Mouse (Mus musculus) adrenal gland, postnatal 10 days (tissue): ENCODE measurements around the gene Nlgn1. TPM values are rescaled to one million over a fixed set of nuclear protein-coding genes. Genes with fewer than 3 reads are reported as not detected.

ENCODE experiments used
- DNase-seq: peaks from one replicate; pipeline ENCODE4 v3.0.0; 2021; ENCODE audit warnings: mixed read lengths
- total RNA-seq, 2 experiments: library from RNA; stranded (reverse); gene quantifications; 2 replicates each; pipeline ENCODE4 v1.2.3; 2021

Nlgn1 gene
- total RNA-seq, 2 experiments from 2014 or later = 1.3 to 1.9 TPM

DNA sequence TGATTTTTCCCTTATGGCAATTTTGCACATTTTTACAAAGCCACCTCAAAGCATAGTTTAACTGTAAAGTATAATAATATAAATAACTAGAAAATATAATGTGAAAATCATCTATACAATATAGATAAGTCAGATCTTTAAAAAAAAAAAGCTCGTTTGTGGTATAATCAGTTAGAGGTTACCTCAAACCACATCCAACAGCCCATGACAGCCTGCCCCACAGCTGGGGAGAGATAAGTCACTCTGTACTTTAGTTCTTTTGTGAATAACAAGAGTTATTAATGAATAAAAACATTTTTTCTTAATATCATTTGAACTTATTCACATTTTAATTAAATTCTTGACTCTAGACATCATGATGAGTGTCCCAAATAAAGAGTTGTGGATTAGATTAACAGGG is 130.8 kb downstream of the Nlgn1 start:
- no peak for DNase-seq

DNA sequence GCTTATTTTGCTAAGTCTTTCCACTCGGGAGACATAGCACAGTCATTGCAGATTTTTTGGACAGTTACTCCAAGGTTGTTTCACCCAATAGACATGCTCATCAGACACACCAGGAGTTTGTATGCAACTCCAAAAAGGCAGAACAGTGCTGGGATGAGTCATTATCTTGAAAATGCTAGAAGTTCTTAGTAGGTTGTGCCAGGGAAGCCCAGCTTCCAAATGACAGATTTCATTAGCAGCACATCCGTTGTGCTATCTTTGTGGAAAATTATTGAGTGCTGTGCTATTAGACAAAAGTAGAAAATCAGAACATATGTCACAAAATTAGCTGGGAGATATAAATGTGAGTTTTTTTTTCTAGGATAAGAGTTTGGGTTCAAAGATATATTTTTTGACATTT is 137.3 kb downstream of the Nlgn1 start:
- DNase-seq = no peak

DNA sequence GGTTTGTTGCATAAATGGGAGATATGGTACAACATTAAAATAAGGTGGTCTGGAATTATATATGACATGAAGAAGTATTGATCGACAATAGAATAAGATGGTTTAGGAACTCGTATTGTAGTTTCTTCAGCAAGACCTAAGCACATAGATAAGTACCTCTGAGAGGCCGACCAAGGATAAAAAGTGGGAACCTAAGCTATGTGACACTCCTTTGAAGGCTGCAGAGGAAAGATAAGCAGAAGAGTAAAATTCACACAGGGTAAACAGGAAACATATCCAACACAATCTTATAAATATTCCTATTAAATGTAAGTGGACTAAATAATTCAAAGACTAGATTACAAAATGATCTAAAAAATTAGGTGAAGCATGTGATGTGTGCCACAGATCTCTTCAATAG is 151.2 kb downstream of the Nlgn1 start:
- no peak for DNase-seq

DNA sequence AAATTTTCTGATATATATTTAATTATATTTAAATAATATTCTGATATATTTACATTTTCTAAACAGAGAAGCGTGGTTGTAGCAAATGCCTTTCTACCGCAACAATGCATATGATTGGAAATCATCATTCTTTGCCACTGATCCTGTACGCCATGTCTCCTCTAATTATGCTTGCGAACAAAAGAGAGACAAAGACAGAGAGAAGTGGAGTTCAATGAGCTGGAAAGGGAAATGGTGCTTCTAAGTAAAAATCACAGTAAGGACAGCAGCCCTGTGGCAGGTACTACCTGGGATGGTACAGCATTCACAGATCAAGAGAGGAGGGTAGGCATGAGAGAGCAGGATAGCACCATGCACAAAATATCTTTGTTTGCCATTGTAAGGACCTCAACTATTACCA is 156.9 kb downstream of the Nlgn1 start:
- DNase-seq = no peak

DNA sequence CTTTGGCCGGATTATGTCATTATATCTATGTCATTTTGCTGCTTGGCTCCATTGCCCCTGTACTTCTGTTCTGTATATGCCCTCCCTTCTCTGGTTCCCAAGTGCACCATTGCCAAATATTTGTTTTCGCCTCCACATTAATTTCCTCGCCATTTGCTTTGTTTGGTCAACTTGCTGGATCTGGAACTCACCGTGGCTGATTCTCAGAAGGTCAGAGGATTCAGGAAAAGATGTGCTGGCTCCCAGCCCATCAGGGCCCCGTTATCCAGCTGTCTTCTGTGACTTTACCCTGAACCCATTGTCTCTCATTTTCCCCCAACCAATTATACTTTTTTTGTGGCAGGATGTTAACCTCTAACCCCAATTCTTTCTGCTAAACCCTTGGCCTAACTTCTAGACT is 158.0 kb downstream of the Nlgn1 start:
- no peak for DNase-seq

DNA sequence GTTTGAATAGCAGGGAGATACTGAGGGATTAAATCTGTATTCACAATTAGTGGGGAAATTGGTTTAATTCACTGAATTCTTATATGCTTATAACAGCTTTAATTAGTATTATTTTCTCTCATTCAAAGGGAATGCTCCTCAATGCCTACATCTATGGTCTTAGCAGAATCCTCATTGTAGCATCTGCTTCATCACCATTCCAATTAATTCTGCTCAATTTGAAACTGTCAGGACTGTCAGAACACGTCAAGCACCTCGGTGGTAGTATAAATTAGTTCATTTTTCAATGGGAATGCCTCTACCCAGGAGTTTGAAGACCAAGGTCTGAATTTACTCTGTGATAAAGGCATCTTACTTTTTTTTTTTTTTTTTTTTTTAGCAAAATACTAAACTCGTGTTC is 158.6 kb downstream of the Nlgn1 start:
- DNase-seq = no peak

DNA sequence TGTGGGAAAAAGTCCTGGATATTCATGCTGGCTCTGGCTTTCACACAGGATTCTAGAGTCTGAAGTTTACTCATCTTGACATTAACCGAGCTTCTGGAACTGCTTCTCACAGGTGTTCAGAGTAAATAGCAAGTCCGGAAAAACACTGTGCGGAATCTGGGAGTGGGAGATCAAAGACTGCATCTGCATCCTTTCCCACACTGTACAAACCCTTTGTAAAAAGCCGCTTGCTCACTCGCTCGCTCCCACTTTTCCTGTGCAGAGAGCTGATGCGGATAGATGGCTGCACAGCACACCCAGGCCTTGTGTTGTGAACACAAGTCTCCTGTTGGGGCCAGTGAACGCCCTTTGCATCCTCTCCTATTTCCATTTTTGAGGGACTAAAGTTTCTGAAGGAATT is 165.5 kb downstream of the Nlgn1 start:
- no peak for DNase-seq

DNA sequence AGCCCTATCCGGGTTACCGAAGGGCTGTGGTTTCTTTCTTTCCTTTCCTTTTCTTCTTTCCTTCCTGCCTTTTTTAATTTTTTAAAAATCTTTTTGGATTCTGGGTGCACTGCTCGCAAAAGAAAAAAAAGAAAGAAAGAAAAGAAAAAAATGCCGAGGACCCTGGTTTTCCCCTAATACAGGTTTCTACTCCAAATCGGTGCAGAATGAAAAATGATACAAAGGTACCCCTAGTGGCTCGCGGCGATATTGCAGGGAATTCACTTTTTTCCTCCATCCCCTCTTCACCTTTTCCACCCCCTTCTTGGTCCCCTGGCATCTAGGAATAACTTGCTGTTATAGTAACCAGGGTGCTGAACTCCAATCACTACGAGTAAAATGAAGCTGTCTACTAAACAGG is 178.5 kb downstream of the Nlgn1 start:
- DNase-seq = peak; percentile 59

DNA sequence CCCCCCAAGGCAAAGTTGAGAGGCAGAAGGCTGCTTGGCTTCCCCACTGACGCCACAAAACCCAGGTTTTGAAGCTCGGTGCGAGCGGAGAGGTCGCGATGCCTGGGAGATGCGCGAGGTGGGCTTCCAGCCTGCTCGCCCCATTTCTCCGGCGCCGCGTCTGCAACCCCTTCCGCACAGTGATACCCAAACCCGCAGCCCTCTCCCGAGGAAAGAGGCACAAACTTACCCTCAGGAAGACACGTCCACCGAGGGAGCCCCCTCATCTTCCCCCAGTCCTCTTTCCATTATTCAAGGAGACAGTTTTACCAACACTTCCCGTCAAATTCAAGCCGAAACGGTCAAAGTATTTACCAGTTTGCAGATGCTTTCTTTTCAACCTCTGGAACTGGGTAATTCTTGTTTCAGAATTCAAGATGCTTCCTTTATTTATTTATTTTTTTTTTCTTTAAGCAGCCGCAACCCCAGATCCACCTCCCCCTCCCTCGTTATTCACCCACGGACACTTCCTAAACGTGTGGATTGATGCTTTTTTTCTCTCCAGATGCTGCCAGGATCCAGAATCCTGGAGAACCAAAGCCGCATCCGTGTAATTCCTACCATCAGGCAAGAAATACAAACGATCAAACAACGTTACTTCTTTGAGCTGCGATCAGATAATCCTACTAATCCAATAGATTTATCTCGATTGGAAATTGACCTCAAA is 179.1 kb downstream of the Nlgn1 start:
- DNase-seq = peak; percentile 5

DNA sequence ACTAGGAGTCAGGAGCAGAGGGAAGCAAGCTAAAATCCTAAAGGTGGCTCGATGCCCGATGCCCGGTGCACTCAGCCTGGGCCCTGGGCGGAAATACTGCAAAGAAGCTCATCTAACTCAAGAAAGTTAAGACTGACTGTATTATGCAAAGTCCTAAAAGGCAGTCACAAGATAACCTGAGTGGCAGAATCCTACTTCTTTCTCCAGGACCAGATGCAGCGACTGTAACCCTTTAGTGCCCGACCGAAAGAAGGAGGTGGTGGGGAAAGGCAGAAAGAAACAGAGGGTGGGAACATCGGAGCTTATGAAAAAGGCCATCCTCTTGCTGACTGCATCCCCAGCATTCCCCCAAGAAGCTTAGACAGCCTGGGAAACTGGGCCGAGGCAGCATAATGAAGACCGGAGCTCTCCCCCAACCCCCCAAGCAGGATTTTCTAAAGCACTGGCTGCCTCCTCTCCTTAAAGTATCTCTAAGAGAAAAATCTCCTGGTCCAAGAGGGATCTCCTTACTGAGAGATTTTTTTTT is 179.7 kb downstream of the Nlgn1 start:
- peak; percentile 22 for DNase-seq

DNA sequence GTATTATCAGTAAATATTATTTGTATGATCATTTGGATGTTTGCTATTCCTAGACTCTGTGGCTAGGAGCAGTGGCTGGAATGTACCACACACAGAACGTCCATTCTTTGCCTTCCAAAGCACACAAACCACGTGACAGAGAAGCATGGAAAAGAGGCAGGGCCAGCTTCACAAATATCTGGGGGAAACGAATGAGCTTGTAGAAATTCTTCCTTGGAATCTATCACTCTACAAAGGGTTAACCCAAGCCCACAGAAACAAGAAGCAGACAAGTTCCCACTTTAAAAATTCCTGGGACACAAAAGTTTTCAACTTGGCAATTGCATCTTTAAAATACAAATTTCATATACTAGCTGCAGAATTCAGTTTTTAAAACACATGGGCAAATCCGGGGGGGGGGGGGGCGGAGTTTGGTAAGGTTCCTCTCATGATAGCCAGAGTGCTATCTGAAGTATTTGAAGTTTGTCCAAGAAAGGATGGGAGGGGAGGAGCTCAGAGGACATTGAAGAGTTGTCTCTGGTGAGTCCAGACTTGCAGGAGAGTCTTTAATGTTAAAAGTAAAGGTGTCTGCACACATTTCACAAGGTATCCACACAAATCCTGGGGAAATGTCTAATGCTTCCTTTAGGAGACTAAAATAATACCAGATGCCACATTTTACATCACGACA is 180.8 kb downstream of the Nlgn1 start:
- no peak for DNase-seq

DNA sequence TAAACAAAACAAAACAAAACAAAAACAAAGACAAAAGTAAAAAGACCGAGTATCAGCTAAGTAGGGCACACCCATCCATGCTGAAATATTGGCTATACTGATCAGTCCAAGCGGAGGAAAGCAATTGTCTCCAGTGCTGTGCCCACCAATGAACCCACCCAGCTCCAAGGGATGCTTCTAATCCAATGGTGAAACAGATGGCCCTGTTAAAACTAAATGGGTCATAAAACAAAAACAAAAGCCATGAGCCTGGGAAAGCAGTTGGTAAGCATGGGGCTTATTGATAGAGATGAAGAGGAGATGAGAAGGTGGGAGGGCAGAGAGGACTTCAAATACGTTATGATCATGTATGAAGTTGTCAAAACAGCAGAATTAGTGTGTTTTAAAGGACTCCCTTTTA is 186.1 kb downstream of the Nlgn1 start:
- DNase-seq = no peak

DNA sequence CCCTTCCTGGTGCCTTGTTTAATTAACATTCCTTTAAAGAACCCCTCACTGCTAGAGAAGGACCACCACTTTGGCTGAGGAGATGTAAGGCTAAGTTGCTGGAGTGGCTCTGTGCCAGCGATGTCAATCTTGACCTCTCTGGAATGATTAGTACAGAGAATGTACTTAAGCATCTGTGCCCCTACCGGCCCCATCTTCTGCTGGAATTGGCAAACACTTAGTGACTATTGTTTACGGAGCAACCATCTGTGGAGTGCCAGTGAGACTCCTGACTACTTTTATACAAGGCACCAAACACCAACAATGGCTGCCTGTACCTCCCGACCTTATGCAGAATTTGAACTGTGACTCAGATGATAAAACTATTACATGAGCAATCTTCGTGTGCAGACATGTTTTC is 186.8 kb downstream of the Nlgn1 start:
- DNase-seq = no peak

DNA sequence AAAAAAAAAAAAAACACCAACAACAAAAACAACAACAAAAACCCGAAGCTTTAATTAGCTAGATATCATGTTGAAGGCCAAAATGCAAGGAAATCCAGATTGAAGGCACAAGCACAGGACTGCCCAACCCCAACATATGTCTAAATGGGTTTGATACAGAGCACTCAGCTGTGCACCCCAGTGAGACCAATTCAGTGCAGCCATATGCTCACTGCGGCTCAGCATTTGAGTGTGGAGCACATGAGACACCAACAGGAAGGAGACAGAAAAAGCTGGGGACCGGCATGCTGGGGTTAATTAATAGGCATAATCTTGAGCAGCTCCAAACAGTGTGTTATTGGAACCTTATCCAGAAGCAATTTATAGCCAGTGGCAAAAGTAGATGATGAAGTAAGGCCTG is 190.7 kb downstream of the Nlgn1 start:
- no peak for DNase-seq

DNA sequence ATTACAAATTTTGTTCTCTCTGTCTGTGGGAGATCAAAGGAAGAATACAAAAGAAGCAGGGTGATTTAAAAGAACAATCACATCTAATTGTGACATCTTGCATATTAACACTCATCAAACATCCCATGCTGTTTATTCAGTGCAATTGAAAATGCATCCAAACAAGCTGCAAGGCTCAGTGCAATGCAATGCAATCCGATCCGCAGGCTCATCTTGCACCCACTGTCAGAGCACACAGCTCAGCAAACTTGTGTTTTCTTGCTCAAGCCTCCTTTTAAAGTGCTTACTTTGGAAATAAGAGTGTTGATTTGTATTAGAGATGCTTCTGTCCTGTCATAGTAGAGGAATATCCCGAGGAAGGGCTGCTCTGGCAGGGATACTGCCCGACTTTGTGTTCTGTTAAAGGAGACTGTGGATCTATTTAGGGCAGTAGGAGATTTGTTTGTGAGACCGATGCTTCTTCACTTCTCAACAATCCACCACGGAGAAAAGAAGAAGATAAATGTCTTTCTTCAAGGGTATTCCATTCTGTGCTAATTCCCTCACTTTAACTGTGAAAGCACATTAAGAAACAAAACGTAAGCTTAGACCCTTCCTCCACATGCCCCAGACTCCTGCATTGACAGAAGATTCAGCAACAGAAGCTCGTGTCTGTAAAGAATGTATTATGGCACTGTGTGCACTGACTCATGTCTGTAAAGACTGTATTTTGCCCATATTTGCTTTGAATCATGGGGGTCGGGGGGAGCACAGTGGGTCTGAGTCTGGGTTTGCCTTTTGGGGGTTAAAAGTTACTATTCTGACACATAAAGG is 197.2 kb downstream of the Nlgn1 start:
- no peak for DNase-seq

DNA sequence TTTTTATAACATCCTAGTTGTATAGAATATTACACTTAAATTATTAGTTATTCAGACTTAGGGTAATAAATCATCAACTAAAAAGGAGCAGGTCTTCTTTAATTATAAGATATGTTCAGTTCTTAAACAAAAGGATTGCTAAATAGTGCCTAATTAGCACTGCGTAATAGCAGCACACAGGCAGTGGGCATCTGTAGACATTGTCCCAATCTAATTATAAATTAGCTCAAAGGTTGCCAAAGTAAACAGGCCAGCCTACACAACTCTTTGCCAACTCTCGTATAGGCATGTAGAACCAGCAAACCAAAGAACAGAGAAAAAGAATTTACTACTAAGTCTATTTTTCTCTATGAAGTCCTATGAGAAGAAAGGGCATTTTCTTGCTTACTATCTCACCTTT is 201.3 kb downstream of the Nlgn1 start:
- DNase-seq = no peak

DNA sequence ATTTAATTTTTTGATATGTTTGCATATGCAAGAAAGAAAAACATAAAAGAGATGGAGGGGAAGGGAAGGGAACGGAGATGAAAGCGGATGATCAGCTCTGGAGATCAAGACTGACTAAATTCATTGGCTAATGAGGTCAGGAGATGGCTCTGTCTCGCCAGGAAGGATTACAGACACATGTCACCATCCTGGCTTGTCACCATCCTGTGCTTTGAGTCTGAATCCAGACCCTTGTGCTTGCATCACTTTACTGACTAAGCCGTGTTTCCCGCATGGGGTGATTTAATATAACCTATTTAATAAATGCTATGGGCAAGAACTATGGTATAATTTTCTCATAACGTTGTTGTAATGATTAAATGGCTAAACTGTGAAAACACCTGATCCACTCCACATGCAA is 202.8 kb downstream of the Nlgn1 start:
- no peak for DNase-seq

DNA sequence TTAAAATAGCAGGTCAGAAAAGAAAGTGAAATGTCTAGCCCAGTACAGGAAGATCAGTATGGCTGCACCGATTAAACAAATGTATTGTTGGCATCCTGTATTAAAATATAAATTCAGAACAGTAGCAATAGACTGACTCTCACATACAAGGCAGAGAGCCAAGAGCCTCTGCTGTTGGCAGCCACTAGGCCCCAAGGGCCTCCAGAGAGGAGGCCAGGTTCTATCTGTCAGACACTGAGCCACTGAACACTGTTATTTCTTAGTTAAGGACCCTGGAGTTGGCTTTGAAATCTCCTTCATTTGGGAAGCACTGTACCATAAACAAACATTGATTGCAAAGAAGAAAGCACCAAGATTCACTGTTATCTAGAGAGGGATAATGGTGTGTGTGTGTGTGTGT is 215.2 kb downstream of the Nlgn1 start:
- DNase-seq = no peak

DNA sequence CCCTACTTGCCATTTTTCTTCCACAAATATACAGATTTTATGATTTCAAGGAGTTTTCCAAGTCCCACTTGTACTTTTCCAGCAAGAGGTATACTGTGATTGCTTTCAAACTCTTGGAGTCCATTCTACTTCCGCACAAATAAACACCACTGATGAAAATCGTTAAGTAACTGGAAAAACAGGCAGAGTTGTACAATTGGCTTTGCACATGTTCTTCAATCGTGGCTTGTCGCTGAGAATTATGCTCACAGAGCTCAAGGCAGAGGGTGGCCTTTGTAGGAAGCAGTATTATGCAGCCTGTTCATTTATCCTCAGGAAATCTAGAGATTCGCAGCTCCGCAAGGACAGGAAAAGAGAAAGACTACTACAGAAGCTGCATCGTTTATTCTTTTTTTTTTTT is 225.9 kb downstream of the Nlgn1 start:
- DNase-seq = no peak

DNA sequence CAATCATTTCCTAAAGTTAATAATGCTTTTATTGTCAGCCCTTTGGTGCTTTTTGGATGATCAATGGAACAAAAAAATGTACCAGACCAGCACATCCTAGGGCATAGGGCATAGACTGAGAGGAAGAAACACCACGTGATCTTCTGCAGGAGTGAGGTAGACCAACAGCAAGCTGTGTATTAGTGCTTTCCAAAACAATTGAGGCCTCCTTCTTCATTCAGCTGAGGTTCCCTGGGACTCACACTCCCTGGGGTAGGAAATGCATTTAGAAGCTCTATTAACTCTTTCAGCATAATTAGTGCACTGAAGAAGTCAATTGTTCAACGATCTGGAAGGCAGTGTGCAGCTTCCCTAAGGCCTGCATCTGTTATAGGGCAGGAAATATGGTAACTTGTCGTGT is 226.7 kb downstream of the Nlgn1 start:
- no peak for DNase-seq

DNA sequence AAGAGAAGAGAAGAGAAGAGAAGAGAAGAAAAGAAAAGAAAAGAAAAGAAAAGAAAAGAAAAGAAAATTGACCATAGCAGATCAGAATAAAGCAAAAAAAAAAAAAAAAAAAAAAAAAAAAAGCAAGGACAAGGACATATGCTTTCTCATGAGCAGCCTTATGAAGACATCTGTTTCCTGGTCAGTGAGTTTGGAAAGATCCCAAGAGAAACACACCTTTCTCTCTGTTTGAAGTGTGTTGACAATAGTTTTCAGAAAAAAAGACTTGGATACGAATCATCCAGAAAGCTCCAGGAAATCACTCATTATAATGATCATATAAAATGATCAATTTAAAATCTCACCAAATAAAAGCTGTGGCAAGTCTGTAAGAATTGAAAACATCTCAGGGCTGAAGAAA is 230.0 kb downstream of the Nlgn1 start:
- DNase-seq = no peak

DNA sequence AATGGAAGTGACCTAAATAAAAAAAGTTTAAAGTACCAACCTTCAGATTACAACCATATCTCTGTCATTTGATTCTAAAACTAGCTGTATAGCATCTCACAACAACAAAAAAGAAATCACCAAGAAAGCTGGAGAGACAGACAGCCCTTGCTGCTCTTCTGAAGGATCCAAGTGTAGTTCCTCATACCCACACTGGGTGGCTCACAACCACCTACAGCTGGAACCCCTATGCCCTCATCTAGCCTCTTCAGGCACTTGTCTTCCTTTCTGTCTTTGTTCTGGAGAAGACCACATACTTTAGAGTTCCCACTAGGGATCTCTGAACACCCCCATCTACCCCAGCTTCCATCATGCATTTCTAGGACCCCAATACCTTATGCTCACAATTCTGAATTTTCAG is 236.7 kb downstream of the Nlgn1 start:
- peak; percentile 31 for DNase-seq

DNA sequence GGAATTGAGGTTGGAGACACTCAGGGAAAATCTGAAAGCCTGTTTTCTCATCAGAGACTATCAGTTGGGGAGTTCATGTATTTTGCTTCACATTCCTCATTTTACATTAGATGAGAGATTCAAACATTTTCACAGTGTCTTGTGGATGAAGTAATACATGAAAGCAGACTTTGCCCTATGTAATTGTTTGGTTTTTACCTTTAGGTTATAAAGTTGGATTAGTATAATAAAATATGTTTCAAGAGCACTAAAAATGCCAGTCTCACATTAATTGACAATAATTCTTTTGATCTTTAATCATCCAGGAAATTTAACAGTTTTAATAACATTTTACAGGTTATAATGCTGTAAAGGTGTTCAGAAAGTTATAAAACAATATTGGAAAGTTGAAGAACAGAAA is 262.9 kb downstream of the Nlgn1 start:
- DNase-seq = no peak
